Mouse (Mus musculus) small intestine, adult 2 months (tissue): ENCODE results near the gene Utf1.

ENCODE experiments used
- CTCF ChIP-seq: fragments of 200-500 bp; IDR thresholded peaks from 2 replicates; pipeline ENCODE4 v1.5.1; 2012; ENCODE audit warnings: low read depth, mild to moderate bottlenecking, control low read depth, inconsistent platforms, low read length, moderate library complexity, mixed read lengths; ENCODE audit not compliant: insufficient replicate concordance, insufficient read length; ENCODE audit errors: extremely low read depth
- POLR2A ChIP-seq: fragments of 200-500 bp; IDR thresholded peaks from 2 replicates; pipeline ENCODE4 v1.6.1; 2012; ENCODE audit warnings: low read depth, mild to moderate bottlenecking, control low read depth, inconsistent platforms, low read length, moderate library complexity

DNA sequence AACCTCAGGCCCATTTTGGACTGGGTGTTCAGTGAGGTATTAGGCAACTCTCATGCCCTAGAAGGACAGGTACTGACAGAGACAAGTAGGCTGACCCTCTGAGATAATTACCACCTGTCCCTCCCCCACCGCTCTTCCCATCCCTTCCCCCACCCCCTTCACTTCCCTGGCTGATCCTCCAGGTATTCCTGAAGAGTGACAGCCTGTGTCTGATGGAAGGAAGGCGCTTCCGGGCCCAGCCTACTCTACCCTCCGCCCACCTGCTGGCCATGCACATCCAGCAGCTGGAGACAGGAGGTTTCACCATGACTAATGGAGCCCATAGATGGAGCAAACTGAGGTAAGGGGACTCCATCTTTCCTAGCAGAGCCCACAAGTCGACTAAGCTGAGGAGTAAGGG is 5.8 kb upstream of the Utf1 start:
- TF ChIP-seq POLR2A (no peak), CTCF (no peak)
